Mouse (Mus musculus) layer of hippocampus, postnatal 36 days (tissue): ENCODE measurements around the gene Endov. TPM values are rescaled to one million over a fixed set of nuclear protein-coding genes. Genes with fewer than 3 reads are reported as not detected.

Experiments
- DNase-seq, 2 experiments: peaks; one replicate each; pipeline ENCODE4 v3.0.0; 2022
- total RNA-seq, 2 experiments: library from RNA; stranded (reverse); gene quantifications; 2 replicates each; pipeline ENCODE4 v1.2.3; 2021

The Endov gene
- total RNA-seq, 2 experiments from 2014 or later = 29.7 to 32.4 TPM

DNA sequence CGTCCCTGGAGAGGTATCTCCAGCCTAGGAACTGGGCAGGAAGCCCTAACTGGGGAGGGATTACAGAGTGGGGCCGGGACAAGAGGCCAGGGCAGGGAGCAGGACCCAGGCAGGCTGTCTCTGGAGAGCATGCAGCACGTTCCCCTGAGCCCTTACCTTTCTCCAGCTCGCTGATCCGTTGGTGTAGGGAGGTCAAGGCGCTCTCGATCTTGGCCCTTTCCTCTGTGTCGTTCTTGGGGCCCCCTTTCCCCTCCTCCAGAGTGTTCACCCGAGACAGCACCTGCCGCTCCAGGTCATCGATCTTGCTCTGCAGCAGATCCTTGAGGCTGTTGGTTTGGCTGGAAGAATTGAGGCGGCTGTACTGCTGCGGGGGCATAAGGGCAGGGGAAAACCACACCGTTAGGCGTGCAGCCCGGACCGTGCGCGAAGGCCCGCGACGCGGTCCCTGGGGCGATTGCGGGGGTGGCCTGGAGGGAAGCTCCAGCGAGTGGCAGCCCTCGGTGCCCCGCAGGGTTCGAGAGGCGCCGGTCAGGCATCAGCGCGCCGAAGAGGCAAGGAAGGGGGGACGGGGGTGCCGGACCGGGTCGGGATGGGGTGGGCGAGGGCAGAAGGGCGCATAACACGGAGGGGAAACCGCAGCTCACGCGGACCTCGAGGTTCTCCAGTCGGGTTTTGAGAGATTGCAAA, 55.5 kb downstream of the Endov start:
- peak in 1 of 2 experiments; percentile 21 for DNase-seq

- peak; percentile 82 to 85 for DNase-seq
Observed at GRCm38 (mm10) chr11:119547183-119547921, 56.2 kb downstream of the Endov start, which contains the start of gene Nptx1. Nptx1 (minus strand) TSS chr11:119547753.

GRCm38 (mm10) chr11:119547951-119548591, 56.9 kb downstream of the Endov start:
- no peak for DNase-seq

DNA sequence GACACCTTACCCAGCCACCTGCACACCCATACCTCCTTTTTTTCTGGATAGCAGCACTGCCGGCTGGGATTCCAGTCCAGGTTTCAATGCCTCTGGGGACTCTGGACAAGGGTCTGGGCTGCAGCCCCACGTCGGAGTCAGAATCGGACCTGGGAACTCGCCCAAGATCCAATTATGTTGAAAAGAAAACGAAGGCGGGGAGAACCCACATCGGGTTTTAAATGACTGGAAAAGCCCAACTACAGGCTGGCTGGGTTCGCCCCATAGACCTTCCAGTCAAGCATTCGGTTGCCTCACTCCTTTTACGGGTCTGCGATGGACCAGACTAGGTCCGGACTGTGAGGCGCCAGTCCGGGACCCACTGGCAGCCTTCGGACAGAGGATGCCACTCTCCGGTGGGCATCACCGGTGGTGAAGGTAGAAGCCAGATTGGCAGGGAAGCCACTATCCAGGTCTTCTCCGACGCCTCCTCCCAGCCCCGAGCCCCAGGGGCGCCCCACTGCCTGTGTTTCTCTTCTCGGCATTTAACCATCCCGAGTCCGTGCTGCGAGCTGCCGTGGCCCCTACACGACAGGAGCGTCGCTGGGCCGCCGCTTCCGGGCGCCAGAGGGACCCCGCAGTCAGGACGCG, 57.7 kb downstream of the Endov start:
- peak in 1 of 2 experiments; percentile 26 for DNase-seq

DNA sequence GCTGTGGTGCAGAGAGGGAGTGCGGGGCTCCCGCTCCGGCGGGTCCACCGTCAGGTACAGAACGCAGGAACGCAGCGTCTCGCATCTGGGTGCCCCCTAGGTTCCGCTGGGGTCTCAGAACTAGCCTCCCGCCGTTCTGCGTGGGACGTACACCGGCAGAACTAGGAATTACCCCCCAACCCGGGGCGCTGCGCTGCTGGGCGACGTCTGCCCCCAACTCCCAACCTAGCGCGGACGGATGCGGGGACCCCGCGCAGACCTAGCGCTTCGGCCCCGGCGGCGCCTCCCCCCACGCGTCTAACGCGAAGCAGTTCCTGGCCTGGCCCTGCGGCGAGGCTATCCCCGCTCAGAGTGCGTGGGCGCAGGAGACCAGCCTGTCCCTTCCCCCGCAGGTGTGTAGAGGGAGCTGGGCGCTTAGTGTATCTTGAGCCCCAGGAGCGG, 58.2 kb downstream of the Endov start:
- DNase-seq = no peak

GRCm38 (mm10) chr11:119550546-119551335, 59.6 kb downstream of the Endov start:
- DNase-seq = peak in 1 of 2 experiments; percentile 50

DNA sequence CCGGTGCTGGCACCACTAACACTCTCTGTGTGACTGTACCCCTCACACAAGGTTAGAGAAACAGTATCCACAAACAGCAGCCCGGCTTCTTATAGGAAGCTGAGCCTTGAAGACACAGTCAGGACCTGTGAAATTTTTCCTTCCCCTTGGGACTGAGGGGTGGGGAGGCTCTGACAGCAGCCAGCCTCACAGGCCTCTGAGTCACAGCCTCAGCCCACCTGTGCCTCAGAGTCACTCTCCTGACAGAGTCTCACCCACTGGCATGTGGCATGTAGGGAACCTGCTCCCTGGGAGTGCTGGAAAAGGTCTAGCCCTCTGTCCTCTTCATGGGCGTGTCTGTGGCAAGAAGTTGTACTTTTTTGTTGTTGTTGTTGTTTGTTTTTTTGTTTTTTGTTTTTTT, 60.3 kb downstream of the Endov start:
- no peak for DNase-seq

- no peak for DNase-seq
Observed at GRCm38 (mm10) chr11:119552301-119552700, 61.2 kb downstream of the Endov start.

GRCm38 (mm10) chr11:119552902-119553802, 62.0 kb downstream of the Endov start:
- DNase-seq = no peak

GRCm38 (mm10) chr11:119554706-119555105, 63.6 kb downstream of the Endov start:
- DNase-seq = no peak

DNA sequence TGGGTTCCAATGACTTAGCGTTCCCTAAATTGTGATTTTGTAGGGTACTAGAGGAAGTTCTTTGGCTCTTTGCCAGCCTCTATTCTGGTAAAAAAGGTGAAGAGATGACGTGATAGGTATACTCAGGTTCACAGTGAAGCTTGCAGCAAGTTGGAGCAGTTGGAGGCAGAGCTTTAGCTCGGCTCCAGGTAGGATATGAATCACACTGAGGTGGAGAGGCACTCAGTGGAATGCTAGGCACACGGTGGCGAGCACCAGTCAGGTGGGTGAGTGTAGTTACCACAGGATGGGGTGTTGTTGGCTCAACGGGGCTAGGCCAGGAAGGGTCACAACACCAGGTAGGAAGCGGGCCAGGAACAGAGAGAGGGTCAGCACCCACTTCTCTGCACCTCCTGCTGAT, 64.0 kb downstream of the Endov start:
- DNase-seq = no peak

DNA sequence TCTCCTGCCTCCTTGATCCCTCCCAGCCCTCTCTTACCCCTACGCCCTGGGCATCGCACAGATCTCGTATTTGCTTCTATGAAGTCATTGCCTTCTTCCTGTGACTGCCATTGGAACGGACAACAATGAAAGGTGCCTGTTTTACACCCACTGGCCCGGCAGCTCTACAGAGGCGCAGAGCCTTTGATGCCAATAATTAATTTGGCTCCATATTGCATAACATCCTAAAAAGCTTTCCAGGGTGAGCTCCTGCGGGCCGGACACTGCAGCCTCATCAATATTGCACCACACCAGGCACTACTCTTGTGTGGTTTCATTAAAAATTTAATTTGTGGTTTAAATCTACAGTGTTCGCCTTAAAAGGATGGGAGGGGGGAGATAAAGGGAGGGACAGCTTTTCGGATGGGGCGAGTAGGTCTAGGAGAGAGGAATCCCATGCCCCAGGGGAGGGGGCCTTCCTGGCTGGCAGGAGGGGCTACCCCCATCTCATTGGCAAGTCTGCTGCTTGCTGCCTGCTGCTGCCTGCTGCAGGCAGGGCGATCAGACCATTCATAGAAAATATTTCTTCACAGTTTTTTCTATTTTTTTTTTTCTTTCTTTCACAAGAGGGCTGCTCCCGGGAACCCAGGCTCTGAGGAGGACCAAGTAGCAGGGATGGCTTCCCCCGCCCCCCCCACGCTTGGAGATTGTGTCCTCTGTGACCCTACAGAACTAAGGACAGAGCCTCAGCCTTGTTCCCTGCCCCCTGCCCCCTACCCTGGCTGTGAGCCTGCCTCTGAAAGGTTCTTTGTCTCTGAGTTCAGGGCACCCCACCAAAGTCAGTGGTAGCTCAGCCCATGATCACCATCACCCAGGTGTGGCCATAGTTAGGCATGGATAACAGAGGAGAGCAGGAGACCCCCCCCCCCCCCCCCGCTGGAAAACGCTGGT, 67.1 kb downstream of the Endov start:
- no peak for DNase-seq

DNA sequence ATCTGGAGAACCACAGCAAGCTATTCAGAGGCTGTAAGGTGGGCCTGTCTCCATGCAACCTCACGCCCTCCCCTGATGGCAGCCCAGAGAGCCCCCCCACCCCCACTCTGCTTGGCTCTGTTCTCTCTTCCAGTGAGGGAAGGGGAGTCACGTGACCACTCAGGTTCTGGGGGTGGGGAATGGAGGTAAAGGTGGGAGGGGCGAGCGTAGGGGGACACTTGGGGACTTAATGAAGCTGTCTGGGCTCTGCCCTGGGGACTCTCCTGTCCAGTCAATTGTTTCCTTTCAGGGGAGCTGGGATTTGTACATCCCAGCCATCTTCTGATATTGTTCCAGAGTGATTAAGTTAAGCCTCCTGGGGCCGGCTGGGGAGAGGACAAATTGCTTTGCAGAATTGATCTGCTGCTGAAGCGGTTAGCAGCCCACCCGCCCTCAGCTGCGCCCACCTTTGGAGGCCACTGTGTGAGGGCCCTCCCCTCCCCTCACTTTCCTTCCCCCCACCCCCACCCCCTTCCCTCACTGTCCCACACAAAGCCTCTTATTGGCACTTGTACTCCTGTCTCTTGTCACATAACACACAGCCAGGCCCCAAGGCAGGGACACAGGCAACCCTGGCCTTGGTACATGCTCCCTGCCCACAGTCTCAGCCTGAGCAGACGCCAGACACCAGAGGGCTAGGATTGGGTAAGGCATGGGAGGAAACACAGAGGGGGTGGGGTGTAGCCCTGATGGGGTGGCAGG, 67.9 kb downstream of the Endov start:
- DNase-seq = no peak

Other genes with a start within 250 kb of the Endov start
- 100 to 1,000 TPM; 294 to 299 TPM for gene Gaa, start 223.5 kb upstream of the Endov start, total RNA-seq
- gene Eif4a3, start 191.3 kb upstream of the Endov start, total RNA-seq = 10 to 100 TPM; 89.2 to 91.8 TPM
- gene Card14, start 183.6 kb upstream of the Endov start, total RNA-seq = 1 to 10 TPM in 1 of 2 experiments, under 1 TPM in 1; 0.52 to 1.2 TPM
- 1 to 10 TPM; 4.7 to 5.8 TPM for gene Sgsh, start 135.8 kb upstream of the Endov start, total RNA-seq
- 1 to 10 TPM; 5.4 to 5.5 TPM for gene Slc26a11, start 135.8 kb upstream of the Endov start, total RNA-seq
- 1 to 10 TPM; 3.4 to 4.0 TPM for gene Rnf213, start 98.2 kb upstream of the Endov start, total RNA-seq
- 100 to 1,000 TPM; 452 to 470 TPM for gene Nptx1, start 56.4 kb downstream of the Endov start, total RNA-seq
- gene Rptor, start 111.6 kb downstream of the Endov start, total RNA-seq = 10 to 100 TPM; 63.9 to 65.0 TPM